Mouse (Mus musculus): ENCODE results near the gene Stox2. TPM values are rescaled to one million over a fixed set of nuclear protein-coding genes. Genes with fewer than 3 reads are reported as not detected.
"Not testable (repeated sequence)": the region's sequence is repeated elsewhere in the genome, so short reads cannot be mapped to it uniquely, and the experiment has no call there.

The Stox2 gene
- total RNA-seq (2021), result 10 to 100 TPM; 10.1 to 13.6 TPM

- intact Hi-C loops (cut with DNase I), result no loop called here
Observed at GRCm38 (mm10) chr8:47446312-47447046, at the start of gene Stox2. Gene Stox2, minus strand, starts transcription at chr8:47446362.

DNA sequence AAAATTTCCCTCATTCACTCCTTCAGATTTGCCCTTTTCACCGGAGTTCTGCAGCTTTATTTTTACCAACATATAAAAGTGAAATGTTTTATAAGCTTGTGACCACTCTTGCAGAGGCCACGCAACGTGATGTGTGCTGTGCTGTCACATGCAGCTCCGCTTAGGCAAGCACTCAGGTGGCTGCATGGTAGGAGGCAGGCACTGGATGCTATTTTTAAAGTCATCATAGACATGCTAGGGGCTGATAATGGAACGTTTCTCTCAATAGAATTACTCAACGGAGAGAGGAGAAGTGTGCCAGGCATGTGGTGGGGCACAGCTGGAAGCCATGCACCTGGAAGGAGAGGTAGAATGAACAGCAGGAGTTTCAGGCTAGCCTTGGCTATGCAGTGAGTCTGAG lies 49.3 kb upstream of the Stox2 start:
- intact Hi-C loops (cut with DNase I), result loop anchor here (10.0 kb wide), 1 partner anchor 481 kb away; no protein-coding TSS in a partner anchor
- DNase-seq, result no peak

More at GRCm38 (mm10) chr8:47446312-47447046, at the start of gene Stox2:
- DNase-seq, result no peak

DNA sequence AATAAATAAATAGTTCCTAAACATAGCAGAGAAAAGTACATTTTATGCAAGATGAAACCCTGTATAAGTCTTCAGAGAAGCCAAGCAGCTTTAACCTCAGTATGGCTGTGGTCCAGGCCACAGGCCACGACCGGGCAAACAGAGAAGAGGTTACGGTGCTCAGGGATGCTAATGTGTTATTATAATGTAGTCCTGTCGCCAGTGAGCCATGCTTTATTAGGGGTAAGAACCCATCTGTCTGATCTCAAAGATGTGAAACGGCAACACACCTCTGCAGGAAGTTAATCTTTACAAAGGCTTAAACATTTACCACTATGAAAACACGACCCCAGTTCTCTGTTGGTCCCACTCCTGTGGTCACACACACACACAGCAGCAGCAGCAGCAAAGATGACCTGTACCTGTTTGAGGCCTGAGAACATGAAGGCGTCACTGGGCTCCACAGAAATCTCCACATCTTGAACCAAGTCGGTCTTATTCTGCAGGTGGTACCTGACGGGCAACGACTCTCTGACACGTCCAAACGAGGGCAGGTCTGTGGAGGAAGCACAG lies 48.5 kb upstream of the Stox2 start:
- no peak for DNase-seq
- intact Hi-C loops (cut with DNase I), result loop anchor here (10.0 kb wide), 1 partner anchor 480 kb away; no protein-coding TSS in a partner anchor

GRCm38 (mm10) chr8:47493106-47493505 lies 46.9 kb upstream of the Stox2 start:
- intact Hi-C loops (cut with DNase I), result loop anchor here (10.0 kb wide), 1 partner anchor 478 kb away; no protein-coding TSS in a partner anchor
- DNase-seq, result no peak

- no peak for DNase-seq
- intact Hi-C loops (cut with DNase I), result no loop called here
Observed at GRCm38 (mm10) chr8:47487231-47487630, 41.1 kb upstream of the Stox2 start.

- no peak for DNase-seq
- intact Hi-C loops (cut with DNase I), result no loop called here
Observed at GRCm38 (mm10) chr8:47482354-47483071, 36.4 kb upstream of the Stox2 start.

- intact Hi-C loops (cut with DNase I), result no loop called here
- DNase-seq, result no peak
Observed at GRCm38 (mm10) chr8:47480039-47480438, 33.9 kb upstream of the Stox2 start.

- intact Hi-C loops (cut with DNase I), result loop anchor here (10.0 kb wide), 1 partner anchor 47 kb away; no protein-coding TSS in a partner anchor
- peak; percentile 33 to 34 for DNase-seq
Observed at GRCm38 (mm10) chr8:47461650-47462049, 15.5 kb upstream of the Stox2 start.

DNA sequence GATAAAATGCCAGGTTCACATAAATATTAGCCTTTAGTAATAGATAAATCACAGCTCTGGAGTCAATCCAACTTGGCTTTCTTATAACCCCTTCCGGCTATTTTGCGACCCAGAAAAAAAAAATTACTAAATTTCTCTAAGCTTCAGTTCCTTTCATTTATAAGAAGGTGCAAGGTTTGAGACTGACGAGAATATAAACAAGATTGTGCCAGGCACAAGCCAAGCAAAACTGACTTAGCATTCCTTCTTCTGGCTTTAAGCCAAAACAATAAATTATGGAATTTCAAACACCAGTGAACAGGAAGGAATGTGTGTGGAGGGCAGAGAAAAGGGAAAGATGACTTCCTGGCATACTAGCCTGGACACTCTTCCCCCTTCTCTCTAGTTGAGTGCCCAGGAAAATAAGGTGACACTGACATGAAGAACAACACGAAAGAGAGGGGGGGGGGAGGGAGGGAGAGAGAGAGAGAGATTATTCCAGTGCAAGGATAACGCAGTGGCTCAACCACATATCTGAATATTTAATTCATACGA lies 13.1 kb upstream of the Stox2 start:
- DNase-seq, result no peak
- intact Hi-C loops (cut with DNase I), result no loop called here

GRCm38 (mm10) chr8:47458591-47458990 lies 12.4 kb upstream of the Stox2 start:
- DNase-seq, result no peak
- intact Hi-C loops (cut with DNase I), result no loop called here

GRCm38 (mm10) chr8:47449211-47449610 lies 3.0 kb upstream of the Stox2 start:
- intact Hi-C loops (cut with DNase I); DNase-seq: not testable (repeated sequence)

DNA sequence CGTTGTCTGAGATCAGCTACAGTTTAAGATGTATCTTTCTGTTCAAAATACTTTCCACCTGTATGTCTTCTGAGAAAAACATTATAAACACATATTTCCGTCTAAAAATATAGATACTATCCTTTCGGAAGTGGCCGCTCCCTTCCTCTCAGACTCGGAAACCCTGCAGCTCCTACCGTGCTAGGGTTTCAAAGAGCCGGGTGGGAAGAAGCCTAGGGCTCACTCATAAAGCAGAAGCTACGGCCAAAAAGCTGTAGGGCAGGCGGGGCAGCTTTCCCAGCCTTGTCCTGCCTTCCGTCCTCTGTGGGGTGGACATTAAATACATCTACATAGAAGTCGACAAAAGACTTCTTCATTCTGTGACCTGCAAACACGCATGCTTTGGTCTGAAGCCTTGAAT lies 6.9 kb downstream of the Stox2 start:
- DNase-seq, result peak; percentile 17 to 18
- intact Hi-C loops (cut with DNase I), result no loop called here

- intact Hi-C loops (cut with DNase I), result no loop called here
- DNase-seq, result no peak
Observed at GRCm38 (mm10) chr8:47437976-47438375, 8.2 kb downstream of the Stox2 start.

DNA sequence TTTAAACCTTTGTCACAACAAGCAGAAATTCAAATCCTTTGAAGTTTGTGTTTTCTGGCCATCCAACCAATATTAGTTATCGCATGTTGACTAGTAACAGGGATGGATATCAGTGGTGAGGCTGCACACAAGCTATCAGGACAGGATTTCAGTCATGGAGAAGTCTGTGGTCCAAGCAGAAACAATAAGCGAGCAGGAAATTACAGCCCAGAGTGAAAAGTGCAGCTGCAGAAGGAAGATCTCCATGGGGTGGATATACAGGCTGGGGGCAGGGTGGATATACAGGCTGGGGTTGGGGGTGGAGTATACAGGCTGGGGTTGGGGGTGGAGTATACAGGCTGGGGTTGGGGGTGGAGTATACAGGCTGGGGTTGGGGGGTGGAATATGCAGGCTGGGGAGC lies 10.3 kb downstream of the Stox2 start:
- no peak for DNase-seq
- intact Hi-C loops (cut with DNase I), result no loop called here

DNA sequence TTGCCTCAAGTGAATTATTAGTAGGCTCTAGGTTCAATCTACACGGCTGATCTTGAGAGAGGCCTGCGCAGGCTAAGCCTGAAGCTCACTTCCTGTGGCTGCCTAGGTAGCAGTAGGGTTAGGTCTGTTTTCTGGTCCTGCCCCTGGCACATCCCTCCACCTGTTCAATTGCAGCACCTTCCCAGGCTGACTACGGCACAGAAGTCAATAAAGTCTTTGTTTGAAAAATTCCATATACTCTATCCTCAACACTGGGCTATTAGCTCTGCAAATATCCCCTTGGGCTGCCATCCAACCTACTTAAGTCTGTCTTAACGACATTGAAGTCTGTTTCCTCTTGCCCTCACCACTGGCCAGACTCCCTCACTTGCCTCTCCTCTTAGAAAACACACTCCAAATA lies 10.8 kb downstream of the Stox2 start:
- DNase-seq, result no peak

GRCm38 (mm10) chr8:47431263-47431662 lies 14.9 kb downstream of the Stox2 start:
- no peak for DNase-seq
- intact Hi-C loops (cut with DNase I), result no loop called here

More for the DNA sequence above, 10.8 kb downstream of the Stox2 start:
- intact Hi-C loops (cut with DNase I), result no loop called here

- intact Hi-C loops (cut with DNase I), result loop anchor here (5.0 to 10.0 kb wide), 3 partner anchors 51 to 261 kb away; partner anchors contain the start of genes Ing2, Rwdd4a and Trappc11
- DNase-seq, result peak in 1 of 2 experiments; percentile 19
Observed at GRCm38 (mm10) chr8:47414258-47414525, 32.0 kb downstream of the Stox2 start.

DNA sequence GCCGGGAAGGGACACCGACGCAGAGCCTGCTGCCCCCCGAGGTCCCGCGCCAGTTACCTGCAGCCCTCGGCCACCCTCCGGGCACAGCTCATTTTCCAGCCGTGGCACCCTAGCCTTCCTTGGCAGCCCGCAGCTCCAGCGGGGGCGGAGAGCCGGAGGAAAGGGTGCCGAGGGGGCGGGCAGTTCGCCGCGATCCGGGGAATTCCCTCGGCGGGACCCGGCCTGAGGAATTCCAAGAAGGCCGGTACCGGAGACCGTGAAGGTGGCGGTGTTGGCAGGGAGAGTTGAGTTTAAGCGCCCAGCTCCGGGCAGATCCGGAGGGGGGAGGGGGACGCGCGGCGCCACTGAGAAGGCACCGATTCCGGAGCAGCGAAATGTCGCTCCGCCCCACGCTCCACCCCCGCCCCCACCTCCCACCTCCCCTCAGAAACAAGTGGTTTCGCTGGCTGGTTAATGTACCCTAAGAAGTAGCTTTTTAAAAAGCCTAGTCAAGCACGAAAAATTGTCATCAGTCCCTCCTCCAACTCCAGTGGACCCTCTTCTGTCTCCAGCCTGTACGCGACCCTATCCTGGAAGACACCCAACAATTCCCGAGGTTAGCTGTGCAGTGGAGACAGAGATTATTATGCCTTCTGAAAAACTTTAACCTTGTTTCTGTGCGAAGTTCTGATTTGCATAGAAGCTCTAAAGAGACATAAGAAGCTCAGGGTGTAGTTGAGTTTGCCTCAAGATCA lies 32.5 kb downstream of the Stox2 start:
- DNase-seq, result peak; percentile 71
- intact Hi-C loops (cut with DNase I), result loop anchor here (2.0 to 10.0 kb wide), 4 partner anchors 33 to 261 kb away; partner anchors contain the start of genes Ing2, Rwdd4a and Trappc11

DNA sequence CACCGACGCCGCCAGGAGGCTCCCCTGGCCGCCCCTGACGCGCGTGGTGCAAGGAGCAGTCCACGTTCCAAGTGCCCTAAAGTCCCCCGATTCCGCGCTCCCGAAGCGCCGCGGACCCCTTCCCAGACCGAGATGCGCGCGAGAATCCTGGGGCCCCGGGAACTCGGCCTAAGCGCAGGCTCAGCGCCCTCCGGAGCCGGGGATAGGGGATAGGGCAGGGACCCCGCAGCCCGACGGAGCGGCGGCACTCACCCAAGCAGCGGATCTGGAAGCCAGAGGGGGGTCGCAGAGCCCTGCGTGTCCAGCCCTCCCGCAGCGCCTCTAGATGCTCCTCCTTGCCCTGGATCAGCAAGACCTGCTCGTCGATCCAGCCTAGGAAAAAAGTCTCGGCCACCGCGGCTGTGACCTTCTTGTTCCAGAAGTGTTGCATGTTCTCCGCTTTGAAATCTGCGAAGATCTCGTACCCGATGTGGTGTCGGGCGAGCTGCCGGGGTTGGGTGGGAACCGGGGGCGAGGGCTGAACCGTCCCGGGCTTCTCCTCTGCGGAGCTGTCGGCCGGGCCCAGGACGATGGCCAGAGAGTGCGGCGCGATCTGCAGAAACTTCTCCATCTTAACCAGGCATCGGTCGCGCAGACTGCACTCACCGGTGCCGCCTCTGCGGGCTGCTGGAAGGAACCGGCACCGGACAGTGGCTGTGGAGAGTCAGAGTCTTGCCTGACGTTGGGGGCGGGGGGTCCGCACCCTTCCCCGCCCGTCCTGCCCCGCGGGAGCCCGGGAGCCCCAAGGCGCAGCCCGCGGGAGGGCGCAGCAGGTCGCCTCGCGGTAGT lies 33.3 kb downstream of the Stox2 start:
- peak; percentile 36 to 48 for DNase-seq
- intact Hi-C loops (cut with DNase I), result loop anchor here (2.0 to 10.0 kb wide), 4 partner anchors 32 to 262 kb away; partner anchors contain the start of genes Ing2, Rwdd4a and Trappc11

Measured in heart, postnatal 36 days (tissue).